Mouse (Mus musculus) heart, adult 2 months (tissue): ENCODE data around the gene Pdgfc. TPM values are rescaled to one million over a fixed set of nuclear protein-coding genes. Genes with fewer than 3 reads are reported as not detected.
"Not testable (repeated sequence)": the region's sequence is repeated elsewhere in the genome, so short reads cannot be mapped to it uniquely, and the experiment has no call there.

Source experiments
- DNase-seq, 2 experiments: peaks; one replicate each; pipeline ENCODE4 v3.0.0; 2021
- H3K27ac ChIP-seq: fragments of 200-600 bp; 2 replicates; pipeline ENCODE4 v1.8.1; 2022
- H3K27me3 ChIP-seq: fragments of 200-500 bp; 2 replicates; pipeline ENCODE4 v1.6.1; 2012; ENCODE audit warnings: mild to moderate bottlenecking, low read length, inconsistent platforms, mixed read lengths; ENCODE audit not compliant: control insufficient read depth, insufficient read depth
- H3K36me3 ChIP-seq: fragments of 200-500 bp; 2 replicates; pipeline ENCODE4 v1.6.1; 2012; ENCODE audit warnings: low read length, inconsistent platforms; ENCODE audit not compliant: control insufficient read depth, insufficient read depth
- H3K4me1 ChIP-seq: fragments of 200-500 bp; 2 replicates; pipeline ENCODE4 v1.6.1; 2011; ENCODE audit warnings: low read length; ENCODE audit not compliant: control insufficient read depth, insufficient read depth
- H3K4me3 ChIP-seq: fragments of 200-600 bp; 2 replicates; pipeline ENCODE4 v1.8.1; 2022
- H3K79me2 ChIP-seq: fragments of 200-500 bp; replicated peaks from 2 replicates; pipeline ENCODE4 v1.6.1; 2012; ENCODE audit warnings: mild to moderate bottlenecking, inconsistent platforms, low read length, moderate library complexity, mixed read lengths; ENCODE audit not compliant: control insufficient read depth, insufficient read depth
- H3K9ac ChIP-seq: fragments of 200-500 bp; 2 replicates; pipeline ENCODE4 v1.6.1; 2012; ENCODE audit warnings: low read depth, mild to moderate bottlenecking, control low read depth, inconsistent platforms, low read length, mixed read lengths
- CTCF ChIP-seq: fragments of 200-600 bp; IDR thresholded peaks from 2 replicates; pipeline ENCODE4 v1.8.1; 2022; ENCODE audit warnings: antibody characterized with exemption, mild to moderate bottlenecking, moderate library complexity
- EP300 ChIP-seq: fragments of 200-500 bp; IDR thresholded peaks from 2 replicates; pipeline ENCODE4 v1.6.1; 2011; ENCODE audit warnings: low read depth, low read length, control low read depth; ENCODE audit not compliant: insufficient read depth
- POLR2A ChIP-seq: fragments of 200-500 bp; IDR thresholded peaks from 2 replicates; pipeline ENCODE4 v1.6.1; 2011; ENCODE audit warnings: mild to moderate bottlenecking, low read depth, low read length, control low read depth; ENCODE audit not compliant: insufficient read depth
- WGBS: fragments of 180-500 bp; shearing (Covaris S2); methylation state at CpG from one replicate; pipeline ENCODE4 v1.1.7; 2018; 5-methylcytosine and 5-hydroxymethylcytosine counted together
- intact Hi-C: fragments of 180-260 bp; cut with DNase I; formaldehyde crosslinking; loops from one replicate; pipeline ENCODE4 v1.15.1; 2025
- polyA plus RNA-seq: library from polyadenylated mRNA; depleted of rRNA; stranded (reverse); fragments of >200 nt; gene quantifications from 2 replicates; pipeline ENCODE4 v1.2.3, GENCODE M21; 2012
- total RNA-seq, 2 experiments: library from RNA; stranded (reverse); gene quantifications; 2 replicates each; pipeline ENCODE4 v1.2.3; 2021

Gene Pdgfc
- total and polyA plus RNA-seq, 3 experiments = 1.5 to 3.0 (median 2.8) TPM

- 84% methylated on average over 1 of the region's 1 CpGs for WGBS
Measured at GRCm38 (mm10) chr3:81120664-81121063, 84.4 kb downstream of the Pdgfc start.

GRCm38 (mm10) chr3:81121731-81122130 is 85.5 kb downstream of the Pdgfc start:
- intact Hi-C loops = no loop called here
- 84% methylated on average over 1 of the region's 1 CpGs for WGBS
- H3K4me3 ChIP-seq = no peak overlapping the region
- H3K27ac ChIP-seq = no peak overlapping the region
- H3K9ac ChIP-seq = no peak overlapping the region
- no peaks in the 10 kb centered on the region for H3K4me1 ChIP-seq
- H3K27me3 ChIP-seq = no peaks in the 10 kb centered on the region
- H3K79me2 ChIP-seq = no peaks in the 10 kb centered on the region
- no peak for DNase-seq
- no peak for TF ChIP-seq EP300
- H3K36me3 ChIP-seq = no peaks in the 10 kb centered on the region

More at GRCm38 (mm10) chr3:81120664-81121063, 84.4 kb downstream of the Pdgfc start:
- no peak for DNase-seq
- Histone ChIP-seq H3K4me3 (no peak overlapping the region), H3K79me2 (no peaks in the 10 kb centered on the region), H3K27ac (no peak overlapping the region), H3K4me1 (no peaks in the 10 kb centered on the region), H3K36me3 (no peaks in the 10 kb centered on the region), H3K9ac (no peak overlapping the region), H3K27me3 (no peaks in the 10 kb centered on the region)
- no peak for TF ChIP-seq POLR2A
- TF ChIP-seq CTCF = no peak
- no peak for TF ChIP-seq EP300
- intact Hi-C loops = no loop called here

DNA sequence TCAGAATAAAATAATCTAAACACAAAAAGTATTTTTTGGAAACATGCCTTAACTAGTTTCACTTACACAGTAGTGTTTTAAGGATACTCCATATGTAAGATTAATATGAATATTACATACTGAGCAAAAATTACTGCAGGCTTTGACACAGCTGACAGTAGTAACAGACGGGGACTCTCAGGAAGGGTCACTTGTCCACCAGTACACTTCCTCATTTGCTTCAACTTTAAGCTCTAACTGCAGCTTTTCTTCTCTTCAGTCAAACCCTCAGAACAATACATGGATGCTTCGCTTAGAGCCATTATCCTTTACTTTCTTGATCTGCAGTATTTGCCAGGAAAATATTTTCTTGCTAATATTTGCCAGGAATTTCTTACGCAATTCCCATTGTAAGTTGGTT is 87.2 kb downstream of the Pdgfc start:
- no peak overlapping the region for H3K4me3 ChIP-seq
- intact Hi-C loops = no loop called here
- no peak overlapping the region for H3K27ac ChIP-seq
- H3K36me3 ChIP-seq = no peaks in the 10 kb centered on the region
- whole genome bisulfite sequencing = 73% methylated on average over 3 of the region's 3 CpGs
- TF ChIP-seq EP300 = no peak
- no peak for TF ChIP-seq CTCF
- TF ChIP-seq POLR2A = no peak
- no peak for DNase-seq
- no peaks in the 10 kb centered on the region for H3K79me2 ChIP-seq
- H3K4me1 ChIP-seq = peaks cover 2% of the 10 kb centered on the region; the same call in 1 of the 2 replicates
- no peaks in the 10 kb centered on the region for H3K27me3 ChIP-seq
- H3K9ac ChIP-seq = no peak overlapping the region

- 40% methylated on average over 2 of the region's 2 CpGs for WGBS
- Histone ChIP-seq H3K9ac (no peak overlapping the region), H3K36me3 (no peaks in the 10 kb centered on the region), H3K27ac (no peak overlapping the region), H3K27me3 (no peaks in the 10 kb centered on the region), H3K4me1 (peaks cover 2% of the 10 kb centered on the region; the same call in 1 of the 2 replicates), H3K79me2 (no peaks in the 10 kb centered on the region), H3K4me3 (no peak overlapping the region)
- intact Hi-C loops = no loop called here
- no peak for TF ChIP-seq EP300
- no peak for TF ChIP-seq CTCF
- TF ChIP-seq POLR2A = no peak
- DNase-seq = no peak
Measured at GRCm38 (mm10) chr3:81127013-81127412, 90.8 kb downstream of the Pdgfc start.

DNA sequence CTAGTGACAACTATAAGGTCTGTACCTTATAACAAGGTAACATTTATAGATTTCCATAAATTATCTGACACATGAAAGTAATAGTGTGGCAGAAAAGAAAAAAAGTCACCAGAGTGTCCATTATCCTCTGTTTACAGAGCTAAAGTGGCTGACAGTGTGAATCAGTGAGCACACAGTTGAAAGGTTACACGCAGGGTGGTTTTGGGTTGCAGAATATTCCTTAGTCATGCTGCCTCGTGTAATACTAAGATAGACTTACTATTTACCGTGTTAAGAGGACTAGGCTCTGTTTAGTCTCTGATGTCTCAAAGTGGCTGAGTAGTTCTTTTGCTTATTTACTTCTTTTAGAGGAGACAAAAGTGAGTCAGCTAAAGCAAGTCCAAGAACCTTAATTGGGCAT is 100.8 kb downstream of the Pdgfc start:
- Histone ChIP-seq H3K27me3 (no peaks in the 10 kb centered on the region), H3K36me3 (no peaks in the 10 kb centered on the region), H3K9ac (no peak overlapping the region), H3K4me3 (no peak overlapping the region), H3K4me1 (no peaks in the 10 kb centered on the region), H3K79me2 (no peaks in the 10 kb centered on the region), H3K27ac (no peak overlapping the region)
- DNase-seq = no peak
- intact Hi-C loops = no loop called here
- TF ChIP-seq POLR2A (no peak), CTCF (no peak)
- 82% methylated on average over 3 of the region's 3 CpGs for WGBS

- H3K4me3 ChIP-seq, intact Hi-C loops, H3K27me3 ChIP-seq, H3K36me3 ChIP-seq, H3K27ac ChIP-seq, H3K4me1 ChIP-seq, DNase-seq, H3K9ac ChIP-seq, H3K79me2 ChIP-seq: not testable (repeated sequence)
- 76% methylated on average over 1 of the region's 1 CpGs for WGBS
Measured at GRCm38 (mm10) chr3:81138030-81138429, 101.8 kb downstream of the Pdgfc start.

DNA sequence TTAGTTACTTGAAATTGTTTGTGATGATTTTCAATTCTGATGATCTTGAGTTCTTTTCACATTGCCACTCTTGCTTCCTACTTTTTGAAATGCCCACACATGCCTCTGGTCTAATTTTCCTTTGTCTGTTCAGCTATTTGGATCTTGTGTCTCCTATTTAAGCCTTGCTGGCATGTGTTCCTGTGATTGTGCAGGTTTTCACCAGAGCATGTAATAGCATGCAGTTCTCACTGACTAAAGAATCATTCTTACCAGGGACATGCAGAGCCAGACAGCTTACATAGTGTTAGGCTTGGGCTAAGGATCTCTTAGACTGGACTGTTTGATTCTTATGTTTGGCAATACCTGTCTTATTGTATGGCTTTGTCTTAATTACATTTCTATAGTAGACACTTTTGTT is 107.5 kb downstream of the Pdgfc start:
- H3K9ac ChIP-seq = no peak overlapping the region
- no peak for DNase-seq
- H3K79me2 ChIP-seq = no peaks in the 10 kb centered on the region
- H3K4me3 ChIP-seq = no peak overlapping the region
- H3K36me3 ChIP-seq = no peaks in the 10 kb centered on the region
- intact Hi-C loops = no loop called here
- no peaks in the 10 kb centered on the region for H3K27me3 ChIP-seq
- no peaks in the 10 kb centered on the region for H3K4me1 ChIP-seq
- H3K27ac ChIP-seq = no peak overlapping the region
- TF ChIP-seq CTCF (no peak), POLR2A (no peak), EP300 (no peak)
